Mouse (Mus musculus) heart, adult 18-20 months (tissue): ENCODE measurements at regions not wholly inside any gene's neighbourhood (a gene's known extent, or its start where the extent isn't known, plus 50 kb on each side); places are given as distances from the start of the nearest gene placed in this dataset.

ENCODE experiments used
- DNase-seq, 2 experiments: peaks; one replicate each; pipeline ENCODE4 v3.0.0; 2021 to 2022; ENCODE audit warnings: mixed read lengths in 1 of 2

- DNase-seq: no peak
These were observed 209.7 kb downstream of the Ktn1 start for GRCm38 (mm10) chr14:47857731-47858556.

GRCm38 (mm10) chr14:47862556-47862955 is 214.3 kb downstream of the Ktn1 start:
- peak; percentile 56 to 59 for DNase-seq

DNA sequence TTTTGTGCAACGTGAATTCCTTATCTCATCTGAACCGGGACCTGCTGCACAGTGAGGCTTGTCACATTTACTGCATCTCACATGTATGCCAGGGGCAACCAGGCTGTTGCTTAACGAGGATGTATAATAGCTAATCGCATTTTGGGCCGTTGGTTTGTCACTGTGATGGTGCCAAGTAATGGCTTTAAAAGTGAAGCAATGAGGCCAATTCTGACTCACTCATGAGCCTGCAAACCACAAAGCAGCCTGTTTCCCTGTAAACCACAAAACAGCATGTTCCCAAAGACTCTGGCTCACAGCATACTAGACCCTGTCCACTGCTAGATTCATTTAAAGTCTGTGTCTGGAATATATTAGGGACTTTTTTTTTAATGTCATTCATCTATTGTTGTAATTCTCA is 214.8 kb downstream of the Ktn1 start:
- peak; percentile 48 to 69 for DNase-seq

- DNase-seq: no peak
These were observed 215.5 kb downstream of the Ktn1 start for GRCm38 (mm10) chr14:47863701-47864100.

DNA sequence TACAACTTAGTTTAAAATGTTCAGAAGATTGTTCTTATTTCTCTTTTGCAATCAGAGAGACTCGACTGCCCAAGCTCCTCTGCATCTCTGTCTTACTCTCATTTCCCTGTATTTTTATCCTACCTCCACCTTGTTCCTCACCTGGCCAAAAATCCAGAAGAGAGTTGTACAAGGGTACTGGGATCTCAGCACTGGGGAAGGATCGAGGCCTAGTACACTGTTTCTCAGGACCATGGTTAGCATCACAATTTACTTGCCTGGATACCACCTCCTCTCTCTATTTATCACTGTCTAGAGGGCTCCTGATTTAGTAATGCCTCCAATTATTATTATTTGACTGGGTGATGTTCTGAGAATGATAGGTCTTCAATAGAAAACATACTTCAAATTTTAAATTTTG is 218.8 kb downstream of the Ktn1 start:
- no peak for DNase-seq

DNA sequence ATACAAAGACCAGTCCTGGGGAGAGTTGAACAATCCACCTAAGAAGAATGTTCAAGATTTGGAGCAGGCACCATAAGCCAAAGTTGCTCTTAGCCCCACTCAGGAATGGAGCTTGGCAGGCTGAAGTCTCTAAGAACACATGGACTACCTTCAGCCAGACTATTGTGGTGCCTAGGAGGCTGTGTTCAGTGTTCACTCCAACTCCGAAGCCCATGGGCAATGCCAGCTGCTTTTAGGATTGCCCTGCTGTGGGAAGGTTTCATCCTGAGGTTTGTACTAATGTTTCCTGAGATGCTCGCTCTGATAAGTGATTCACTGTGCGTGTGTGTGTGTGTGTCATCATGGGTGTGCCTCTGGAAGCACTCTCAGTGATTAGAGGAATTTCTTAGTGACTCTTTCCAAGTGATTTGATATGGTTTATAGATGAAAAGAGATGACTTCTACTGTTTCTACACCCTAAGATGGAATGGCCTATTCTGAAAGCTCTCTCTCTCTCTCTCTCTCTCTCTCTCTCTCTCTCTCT is 220.1 kb downstream of the Ktn1 start:
- no peak for DNase-seq

- DNase-seq: no peak
These were observed 228.3 kb downstream of the Ktn1 start for GRCm38 (mm10) chr14:47876585-47876984.

DNA sequence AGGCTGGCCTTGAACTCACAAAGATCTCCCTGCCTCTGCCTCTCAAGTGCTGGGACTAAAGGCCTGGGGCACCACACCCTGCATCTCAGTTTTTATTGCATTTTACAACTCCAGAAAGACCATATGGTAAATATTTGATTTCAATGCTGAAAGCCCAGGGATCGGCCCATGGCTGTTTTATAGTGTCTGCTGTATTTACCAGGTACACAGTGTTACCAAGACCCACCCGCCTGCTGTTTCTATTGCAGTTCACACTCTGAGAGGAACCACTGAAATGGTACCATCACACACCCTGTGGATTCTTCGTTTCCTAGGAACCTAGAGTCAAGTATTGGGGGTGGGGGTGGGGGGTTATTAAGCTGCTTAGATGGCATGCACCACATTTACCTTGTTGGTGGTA is 228.9 kb downstream of the Ktn1 start:
- DNase-seq: no peak

DNA sequence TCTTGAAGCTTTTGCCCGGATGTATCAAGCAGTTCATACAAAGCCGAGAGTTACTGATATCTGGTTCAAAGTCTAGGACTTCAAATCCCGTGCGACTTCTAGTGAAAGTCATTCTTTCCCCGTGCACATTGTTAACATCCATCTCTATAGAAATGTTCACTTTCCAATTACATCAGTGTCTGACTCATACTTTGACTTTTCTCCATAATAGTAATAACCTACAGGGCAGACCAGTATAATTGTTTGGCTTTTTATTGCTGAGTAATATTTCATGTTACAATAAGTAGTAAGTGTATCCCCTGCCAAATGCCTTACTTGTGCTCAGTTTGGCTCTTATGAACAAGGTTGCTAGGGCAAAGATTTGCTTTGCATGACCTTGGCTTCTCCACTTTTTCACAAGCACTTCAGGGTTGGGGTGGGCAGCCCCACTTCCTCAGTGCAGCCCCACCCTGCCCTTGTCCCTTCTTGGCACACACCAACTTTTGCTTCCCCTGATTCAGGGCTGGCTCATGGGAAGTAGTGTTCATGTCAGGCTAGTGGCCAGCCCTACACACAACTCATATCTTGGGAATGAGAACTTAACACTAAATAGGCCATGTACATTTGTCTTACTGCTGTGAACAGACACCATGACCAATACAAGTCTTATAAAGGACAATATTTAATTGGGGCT is 229.7 kb downstream of the Ktn1 start:
- no peak for DNase-seq

GRCm38 (mm10) chr14:47885326-47885725 is 235.3 kb upstream of the Peli2 start:
- no peak for DNase-seq

- no peak for DNase-seq
These were observed 230.1 kb upstream of the Peli2 start for GRCm38 (mm10) chr14:47890251-47891198.

GRCm38 (mm10) chr14:47896581-47896980 is 224.0 kb upstream of the Peli2 start:
- DNase-seq: no peak

DNA sequence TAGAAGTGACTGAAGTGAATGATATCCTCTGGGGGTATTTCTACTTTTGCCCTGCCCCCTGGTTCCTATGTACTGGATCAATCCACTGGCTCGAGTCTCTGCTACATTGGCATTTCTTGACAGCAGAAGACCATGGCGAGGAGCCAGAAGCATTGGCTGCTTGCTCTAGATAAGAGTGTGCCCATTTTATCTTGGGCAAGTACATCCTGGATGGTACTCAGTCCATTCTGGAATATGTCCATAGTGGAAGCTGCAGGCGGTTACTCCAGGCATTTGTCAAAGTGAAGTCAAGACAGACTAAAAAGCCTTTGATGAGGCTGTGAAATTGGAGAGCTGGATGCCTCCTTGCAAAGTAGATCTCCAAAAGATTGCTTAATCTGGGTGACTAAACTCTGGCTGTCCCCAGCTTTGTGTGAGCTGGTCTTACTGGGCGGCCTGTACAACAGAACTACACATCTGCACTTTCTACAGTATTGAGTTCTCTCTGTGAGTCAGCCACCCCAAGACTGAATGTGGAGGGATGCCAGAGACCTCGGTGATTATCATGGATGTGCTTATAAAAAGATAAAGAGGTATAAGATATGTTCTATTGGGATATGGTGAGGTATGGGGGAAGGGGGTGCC is 222.6 kb upstream of the Peli2 start:
- no peak for DNase-seq

- DNase-seq: no peak
These were observed 222.0 kb upstream of the Peli2 start for GRCm38 (mm10) chr14:47898605-47899004.

DNA sequence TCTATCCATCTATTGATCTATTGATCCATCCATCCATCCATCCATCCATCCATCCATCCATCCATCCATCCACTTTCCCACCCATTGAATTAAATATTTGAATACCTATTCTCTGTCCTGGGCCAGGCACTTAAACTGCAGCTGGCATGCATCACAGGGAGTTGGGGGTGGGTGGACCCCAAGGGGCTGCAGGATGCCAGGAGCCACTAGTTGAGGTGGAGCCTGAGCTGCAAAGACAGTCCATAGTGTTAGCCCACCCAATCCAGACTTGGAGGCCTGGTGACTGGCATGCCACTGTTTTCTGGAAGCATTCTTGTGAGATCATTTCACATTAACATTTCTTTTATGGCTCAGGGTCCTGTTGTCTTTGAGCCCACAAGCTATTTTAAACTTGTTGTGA is 215.3 kb upstream of the Peli2 start:
- DNase-seq: no peak

GRCm38 (mm10) chr14:47909129-47909528 is 211.5 kb upstream of the Peli2 start:
- DNase-seq: no peak

- no peak for DNase-seq
These were observed 209.8 kb upstream of the Peli2 start for GRCm38 (mm10) chr14:47910741-47911295.

DNA sequence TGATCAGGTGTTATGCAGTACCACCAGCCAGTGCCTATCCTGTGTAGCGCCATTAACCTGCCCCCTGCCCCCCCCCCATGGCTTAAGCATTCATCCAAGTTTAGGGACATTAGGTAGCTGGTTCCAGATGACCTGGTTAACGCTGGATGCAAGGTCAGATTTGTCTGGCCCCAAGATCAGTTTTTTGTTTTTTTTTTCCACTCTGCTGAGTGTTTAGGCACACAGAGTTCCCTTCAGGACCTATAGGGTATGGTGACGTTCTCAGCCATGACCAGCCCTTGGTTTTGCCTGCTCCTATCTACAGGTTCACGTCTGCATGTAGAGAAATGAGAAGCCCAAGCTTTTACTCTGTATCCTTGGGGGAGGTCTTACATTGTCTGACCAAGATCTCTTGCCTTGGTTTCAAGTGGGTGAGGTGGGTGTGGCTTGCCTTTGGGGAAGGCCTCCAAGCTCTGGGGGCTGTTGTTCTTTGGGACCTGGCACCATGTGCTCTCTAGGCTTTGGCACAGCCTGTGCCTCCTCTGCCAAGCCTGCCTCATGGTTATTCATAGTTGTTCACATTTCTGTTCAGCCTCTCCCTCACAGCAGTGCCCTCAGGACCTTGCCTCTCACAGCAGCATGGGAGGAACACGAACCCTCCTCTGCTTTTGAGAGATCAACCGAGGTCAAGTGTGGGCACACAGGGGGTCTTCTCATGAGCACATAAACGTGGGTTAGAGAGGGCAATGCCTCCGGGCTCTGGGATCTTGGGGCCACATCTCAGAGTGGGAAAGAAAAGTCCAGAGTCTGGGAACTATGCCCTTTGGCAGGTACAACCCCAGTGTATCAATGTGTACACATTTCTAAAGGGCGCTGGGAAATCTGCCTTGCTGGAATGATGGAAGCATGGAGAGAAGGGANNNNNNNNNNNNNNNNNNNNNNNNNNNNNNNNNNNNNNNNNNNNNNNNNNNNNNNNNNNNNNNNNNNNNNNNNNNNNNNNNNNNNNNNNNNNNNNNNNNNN is 208.8 kb upstream of the Peli2 start:
- peak; percentile 29 to 47 for DNase-seq

DNA sequence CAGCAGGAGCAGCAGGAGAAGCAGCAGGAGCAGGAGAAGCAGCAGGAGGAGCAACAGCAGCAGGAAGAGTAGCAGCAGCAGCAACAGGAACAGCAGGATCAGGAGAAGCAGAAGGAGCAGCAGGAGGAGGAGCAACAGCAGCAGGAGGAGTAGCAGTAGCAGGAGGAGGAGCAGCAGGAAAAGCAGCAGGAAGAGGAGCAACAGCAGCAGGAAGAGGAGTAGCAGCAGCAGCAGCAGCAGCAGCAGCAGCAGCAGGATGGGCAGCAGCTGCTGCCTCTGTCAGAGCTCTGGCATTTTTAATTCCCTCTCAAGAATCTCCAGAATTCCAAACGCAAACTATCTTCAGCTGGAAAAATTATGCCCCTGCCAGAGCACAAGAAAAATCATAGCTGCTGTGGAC is 205.0 kb upstream of the Peli2 start:
- DNase-seq: no peak

DNA sequence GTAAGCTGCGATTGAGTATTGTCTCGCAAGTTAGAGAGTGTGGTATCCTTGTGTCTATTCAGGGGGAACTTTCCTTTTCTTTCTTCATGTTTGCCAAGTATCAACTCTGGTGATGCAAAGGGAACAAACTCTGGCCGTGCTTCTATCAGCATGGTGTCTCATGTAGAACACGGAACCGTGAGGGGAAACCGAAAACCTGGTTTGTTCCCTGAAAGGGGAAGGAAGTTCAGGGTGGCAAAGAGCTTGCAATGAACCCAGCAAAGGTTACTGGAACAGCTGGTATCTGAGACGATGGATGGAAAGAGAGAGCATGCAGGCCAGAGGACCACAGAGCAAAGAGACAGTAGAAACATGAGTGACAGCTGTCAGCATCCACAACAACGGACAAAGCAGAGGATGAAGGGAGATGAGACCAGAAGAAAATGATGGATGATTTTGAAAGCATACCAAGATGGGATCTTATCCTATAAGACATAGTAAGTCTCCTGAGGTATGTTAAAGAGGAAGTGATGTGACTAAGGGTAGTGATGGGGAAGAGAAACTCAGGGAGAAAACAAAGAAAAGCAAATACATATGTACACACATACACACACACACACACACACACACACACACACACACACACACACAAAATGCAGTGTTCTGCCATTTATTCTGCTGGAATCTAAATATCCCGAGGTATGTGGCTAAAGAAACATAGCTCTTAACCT is 199.8 kb upstream of the Peli2 start:
- DNase-seq: no peak
